Mouse (Mus musculus): ENCODE data around the gene Ak9.
"Not testable (repeated sequence)": the region's sequence is repeated elsewhere in the genome, so short reads cannot be mapped to it uniquely, and the experiment has no call there.

Gene Ak9

GRCm38 (mm10) chr10:41341346-41341745, 37.6 kb downstream of the Ak9 start:
- no peak for DNase-seq

GRCm38 (mm10) chr10:41365086-41365485, 61.3 kb downstream of the Ak9 start:
- no peak for DNase-seq

- peak; percentile 22 to 32 for DNase-seq
Measured at GRCm38 (mm10) chr10:41380466-41380865, 76.7 kb downstream of the Ak9 start.

- DNase-seq, result peak; percentile 87 to 90
Measured at GRCm38 (mm10) chr10:41385506-41386221, 81.9 kb downstream of the Ak9 start.

GRCm38 (mm10) chr10:41393555-41393954, 89.8 kb downstream of the Ak9 start:
- peak in 1 of 2 experiments; percentile 15 for DNase-seq

- DNase-seq, result no peak
Measured at GRCm38 (mm10) chr10:41401097-41401496, 97.3 kb downstream of the Ak9 start.

- no peak for DNase-seq
Measured at GRCm38 (mm10) chr10:41403364-41403763, 99.6 kb downstream of the Ak9 start.

GRCm38 (mm10) chr10:41403893-41404612, 100.3 kb downstream of the Ak9 start:
- DNase-seq, result no peak

GRCm38 (mm10) chr10:41410176-41410575, 106.4 kb downstream of the Ak9 start:
- DNase-seq, result not testable (repeated sequence)

GRCm38 (mm10) chr10:41410821-41411220, 107.0 kb downstream of the Ak9 start:
- DNase-seq, result not testable (repeated sequence)

- DNase-seq, result not testable (repeated sequence)
Measured at GRCm38 (mm10) chr10:41413471-41413870, 109.7 kb downstream of the Ak9 start.

GRCm38 (mm10) chr10:41415368-41415767, 111.6 kb downstream of the Ak9 start:
- DNase-seq, result not testable (repeated sequence)

- no peak for DNase-seq
Measured at GRCm38 (mm10) chr10:41420496-41421200, 116.9 kb downstream of the Ak9 start.

GRCm38 (mm10) chr10:41423681-41424080, 119.9 kb downstream of the Ak9 start:
- DNase-seq, result no peak

GRCm38 (mm10) chr10:41426368-41426767, 122.6 kb downstream of the Ak9 start:
- DNase-seq, result no peak

- peak; percentile 71 to 74 for DNase-seq
Measured at GRCm38 (mm10) chr10:41434624-41435023, 130.8 kb downstream of the Ak9 start.

- no peak for DNase-seq
Measured at GRCm38 (mm10) chr10:41435141-41435540, 131.4 kb downstream of the Ak9 start.

GRCm38 (mm10) chr10:41448216-41448615, 144.4 kb downstream of the Ak9 start:
- no peak for DNase-seq

GRCm38 (mm10) chr10:41449684-41450083, 145.9 kb downstream of the Ak9 start:
- DNase-seq, result no peak

- peak; percentile 99 for DNase-seq
Measured at GRCm38 (mm10) chr10:41450137-41450670, 146.4 kb downstream of the Ak9 start, which contains the start of gene Zbtb24. Zbtb24 (plus strand) TSS chr10:41450383.

- DNase-seq, result no peak
Measured at GRCm38 (mm10) chr10:41450780-41451522, 147.2 kb downstream of the Ak9 start.

GRCm38 (mm10) chr10:41451656-41452055, 147.9 kb downstream of the Ak9 start:
- DNase-seq, result no peak

Measured in B cell, adult 2 months (primary cell).